Mouse (Mus musculus) limb, embryonic 12.5 days (tissue): Measurements from ENCODE around the gene Grin2c. TPM values are rescaled to one million over a fixed set of nuclear protein-coding genes. Genes with fewer than 3 reads are reported as not detected.

Experiments used
- ATAC-seq: fragments of 200-750 bp; cut with Nextera tagmentation; 2 replicates; pipeline ENCODE4 v1.8.0; 2017; ENCODE audit warnings: low read depth, moderate TSS enrichment; ENCODE audit not compliant: insufficient number of reproducible peaks, insufficient read depth, low FRiP score, low TSS enrichment
- H3K27ac ChIP-seq: fragments of 300-500 bp; sonication (generic); 2 replicates; pipeline ENCODE4 v1.5.1; 2016; ENCODE audit warnings: mild to moderate bottlenecking, moderate library complexity
- H3K27me3 ChIP-seq: fragments of 300-500 bp; sonication (generic); 2 replicates; pipeline ENCODE4 v1.6.1; 2016; ENCODE audit warnings: mild to moderate bottlenecking, moderate library complexity
- H3K36me3 ChIP-seq: fragments of 300-500 bp; sonication (generic); 2 replicates; pipeline ENCODE4 v1.6.1; 2016; ENCODE audit warnings: mild to moderate bottlenecking, moderate library complexity
- H3K4me1 ChIP-seq: fragments of 300-500 bp; sonication (generic); replicated peaks from 2 replicates; pipeline ENCODE4 v1.6.1; 2016
- H3K4me2 ChIP-seq: fragments of 300-500 bp; sonication (generic); 2 replicates; pipeline ENCODE4 v1.6.1; 2016; ENCODE audit warnings: mild to moderate bottlenecking, moderate library complexity
- H3K4me3 ChIP-seq: fragments of 300-500 bp; sonication (generic); replicated peaks from 2 replicates; pipeline ENCODE4 v1.5.1; 2016; ENCODE audit warnings: mild to moderate bottlenecking
- H3K9ac ChIP-seq: fragments of 300-500 bp; sonication (generic); replicated peaks from 2 replicates; pipeline ENCODE4 v1.6.1; 2016; ENCODE audit warnings: mild to moderate bottlenecking, moderate library complexity
- H3K9me3 ChIP-seq: fragments of 300-500 bp; sonication (generic); 2 replicates; pipeline ENCODE4 v1.6.1; 2016; ENCODE audit warnings: mild to moderate bottlenecking, moderate library complexity
- WGBS: fragments of 180-500 bp; shearing (Covaris S2); methylation state at CpG from one replicate; pipeline ENCODE4 v1.1.7; 2016; 5-methylcytosine and 5-hydroxymethylcytosine counted together
- polyA plus RNA-seq: library from polyadenylated mRNA; unstranded; fragments of >200 nt; fragmentation: Nextera tagmentation; extraction: Ambion mirVana; gene quantifications from 2 replicates; pipeline ENCODE4 v1.2.1, GENCODE M21; 2016

Grin2c gene
- polyA plus RNA-seq, 1 experiment from 2014 or later, result 0.21 TPM

GRCm38 (mm10) chr11:115295939-115296338, 28.9 kb upstream of the Grin2c start:
- Histone ChIP-seq H3K9ac (no peak overlapping the region), H3K9me3 (0 out of 2 replicates have a peak, but pooled peaks cover 4% of the 10 kb centered on the region), H3K4me1 (peaks cover 11% of the 10 kb centered on the region), H3K27ac (no peak overlapping the region), H3K36me3 (no peaks in the 10 kb centered on the region), H3K4me2 (no peak overlapping the region), H3K27me3 (peaks cover 51% of the 10 kb centered on the region), H3K4me3 (no peak overlapping the region)
- no peak for ATAC-seq
- 85% methylated on average over 11 of the region's 11 CpGs for WGBS

GRCm38 (mm10) chr11:115292631-115293375, 25.8 kb upstream of the Grin2c start:
- no peaks in the 10 kb centered on the region for H3K36me3 ChIP-seq
- H3K4me3 ChIP-seq, result no peak overlapping the region
- H3K4me2 ChIP-seq, result no peak overlapping the region
- WGBS, result 67% methylated on average over 14 of the region's 14 CpGs
- H3K9ac ChIP-seq, result no peak overlapping the region
- no peaks in the 10 kb centered on the region for H3K9me3 ChIP-seq
- peaks cover 28% of the 10 kb centered on the region for H3K27me3 ChIP-seq
- H3K4me1 ChIP-seq, result peaks cover 11% of the 10 kb centered on the region
- H3K27ac ChIP-seq, result no peak overlapping the region
- no peak for ATAC-seq

GRCm38 (mm10) chr11:115291503-115291902, 24.5 kb upstream of the Grin2c start:
- no peaks in the 10 kb centered on the region for H3K36me3 ChIP-seq
- H3K9me3 ChIP-seq, result no peaks in the 10 kb centered on the region
- H3K4me2 ChIP-seq, result no peak overlapping the region
- ATAC-seq, result no peak
- no peak overlapping the region for H3K9ac ChIP-seq
- H3K27ac ChIP-seq, result no peak overlapping the region
- WGBS, result 76% methylated on average over 10 of the region's 10 CpGs
- H3K4me1 ChIP-seq, result no peaks in the 10 kb centered on the region
- no peak overlapping the region for H3K4me3 ChIP-seq
- H3K27me3 ChIP-seq, result peaks cover 15% of the 10 kb centered on the region

- ATAC-seq, result no peak
- Histone ChIP-seq H3K36me3 (no peaks in the 10 kb centered on the region), H3K4me3 (no peak overlapping the region), H3K27ac (no peak overlapping the region), H3K27me3 (peaks cover 9% of the 10 kb centered on the region), H3K4me1 (no peaks in the 10 kb centered on the region), H3K9ac (no peak overlapping the region), H3K4me2 (no peak overlapping the region), H3K9me3 (no peaks in the 10 kb centered on the region)
- 88% methylated on average over 6 of the region's 6 CpGs for WGBS
Observed at GRCm38 (mm10) chr11:115290919-115291318, 23.9 kb upstream of the Grin2c start.

GRCm38 (mm10) chr11:115290314-115290713, 23.3 kb upstream of the Grin2c start:
- no peak for ATAC-seq
- Histone ChIP-seq H3K4me3 (no peak overlapping the region), H3K27me3 (peaks cover 4% of the 10 kb centered on the region), H3K9me3 (no peaks in the 10 kb centered on the region), H3K4me1 (no peaks in the 10 kb centered on the region), H3K27ac (no peak overlapping the region), H3K36me3 (no peaks in the 10 kb centered on the region), H3K9ac (no peak overlapping the region), H3K4me2 (no peak overlapping the region)
- WGBS, result 79% methylated on average over 1 of the region's 1 CpGs

GRCm38 (mm10) chr11:115289885-115290284, 22.8 kb upstream of the Grin2c start:
- Histone ChIP-seq H3K27ac (no peak overlapping the region), H3K36me3 (no peaks in the 10 kb centered on the region), H3K27me3 (peaks cover 4% of the 10 kb centered on the region), H3K4me1 (no peaks in the 10 kb centered on the region), H3K9ac (no peak overlapping the region), H3K4me3 (no peak overlapping the region), H3K4me2 (no peak overlapping the region), H3K9me3 (no peaks in the 10 kb centered on the region)
- no peak; the same call in 1 of the 2 replicates for ATAC-seq
- WGBS, result 80% methylated on average over 8 of the region's 8 CpGs

- no peak overlapping the region for H3K4me3 ChIP-seq
- WGBS, result 74% methylated on average over 2 of the region's 2 CpGs
Observed at GRCm38 (mm10) chr11:115288305-115288704, 21.3 kb upstream of the Grin2c start.

GRCm38 (mm10) chr11:115287386-115287785, 20.3 kb upstream of the Grin2c start:
- H3K9me3 ChIP-seq, result no peaks in the 10 kb centered on the region
- H3K27ac ChIP-seq, result no peak overlapping the region
- no peak overlapping the region for H3K4me3 ChIP-seq
- H3K4me2 ChIP-seq, result no peak overlapping the region
- ATAC-seq, result no peak
- H3K4me1 ChIP-seq, result no peaks in the 10 kb centered on the region
- no peak overlapping the region for H3K9ac ChIP-seq
- H3K36me3 ChIP-seq, result no peaks in the 10 kb centered on the region
- WGBS, result 89% methylated on average over 5 of the region's 5 CpGs
- peaks cover 4% of the 10 kb centered on the region for H3K27me3 ChIP-seq

More at GRCm38 (mm10) chr11:115288305-115288704, 21.3 kb upstream of the Grin2c start:
- Histone ChIP-seq H3K4me1 (no peaks in the 10 kb centered on the region), H3K4me2 (no peak overlapping the region), H3K27me3 (peaks cover 4% of the 10 kb centered on the region), H3K9me3 (no peaks in the 10 kb centered on the region), H3K36me3 (no peaks in the 10 kb centered on the region), H3K27ac (no peak overlapping the region), H3K9ac (no peak overlapping the region)
- ATAC-seq, result no peak

GRCm38 (mm10) chr11:115286201-115286993, 19.4 kb upstream of the Grin2c start:
- no peaks in the 10 kb centered on the region for H3K4me1 ChIP-seq
- no peak for ATAC-seq
- H3K4me2 ChIP-seq, result no peak overlapping the region
- no peaks in the 10 kb centered on the region for H3K9me3 ChIP-seq
- H3K36me3 ChIP-seq, result no peaks in the 10 kb centered on the region
- H3K27ac ChIP-seq, result no peak overlapping the region
- no peak overlapping the region for H3K4me3 ChIP-seq
- WGBS, result 77% methylated on average over 19 of the region's 19 CpGs
- no peaks in the 10 kb centered on the region; the same call in 1 of the 2 replicates for H3K27me3 ChIP-seq
- no peak overlapping the region for H3K9ac ChIP-seq

GRCm38 (mm10) chr11:115285282-115285681, 18.2 kb upstream of the Grin2c start:
- no peaks in the 10 kb centered on the region; the same call in 1 of the 2 replicates for H3K27me3 ChIP-seq
- H3K4me3 ChIP-seq, result no peak overlapping the region
- no peak for ATAC-seq
- no peak overlapping the region for H3K4me2 ChIP-seq
- no peak overlapping the region for H3K9ac ChIP-seq
- H3K4me1 ChIP-seq, result no peaks in the 10 kb centered on the region
- H3K9me3 ChIP-seq, result no peaks in the 10 kb centered on the region
- no peak overlapping the region for H3K27ac ChIP-seq
- H3K36me3 ChIP-seq, result no peaks in the 10 kb centered on the region
- 62% methylated on average over 4 of the region's 4 CpGs for WGBS

- H3K27ac ChIP-seq, result no peak overlapping the region
- H3K4me3 ChIP-seq, result no peak overlapping the region
- H3K4me1 ChIP-seq, result no peaks in the 10 kb centered on the region
- no peaks in the 10 kb centered on the region; the same call in 1 of the 2 replicates for H3K27me3 ChIP-seq
- H3K9me3 ChIP-seq, result no peaks in the 10 kb centered on the region
- no peak overlapping the region for H3K4me2 ChIP-seq
- H3K9ac ChIP-seq, result no peak overlapping the region
- WGBS, result 80% methylated on average over 12 of the region's 12 CpGs
- H3K36me3 ChIP-seq, result no peaks in the 10 kb centered on the region
- no peak for ATAC-seq
Observed at GRCm38 (mm10) chr11:115283891-115284620, 17.0 kb upstream of the Grin2c start.
